Mouse (Mus musculus): ENCODE results near the gene Cdca3.

Cdca3 gene

DNA sequence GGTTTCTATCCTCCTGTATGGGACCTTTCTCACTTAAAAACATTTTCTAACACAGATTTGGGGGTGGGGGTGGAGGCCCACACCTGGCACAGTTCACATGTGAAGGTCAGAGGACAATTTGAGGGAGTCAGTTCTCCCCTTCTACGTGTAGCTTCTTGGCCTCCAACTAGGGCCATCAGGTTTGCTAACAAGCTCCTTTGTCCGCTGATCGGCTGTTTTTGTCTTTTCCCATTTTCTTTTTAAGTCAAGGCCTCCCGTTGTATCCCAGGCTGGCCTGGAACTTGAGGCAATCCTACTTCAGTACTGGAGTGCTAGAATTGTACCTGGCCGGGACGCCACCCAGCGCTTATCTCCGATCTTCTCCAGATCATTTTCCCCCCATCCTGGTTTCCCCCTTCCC, 2.3 kb downstream of the Cdca3 start:
- no peak for DNase-seq (ENCODE audit: low spot score)

DNA sequence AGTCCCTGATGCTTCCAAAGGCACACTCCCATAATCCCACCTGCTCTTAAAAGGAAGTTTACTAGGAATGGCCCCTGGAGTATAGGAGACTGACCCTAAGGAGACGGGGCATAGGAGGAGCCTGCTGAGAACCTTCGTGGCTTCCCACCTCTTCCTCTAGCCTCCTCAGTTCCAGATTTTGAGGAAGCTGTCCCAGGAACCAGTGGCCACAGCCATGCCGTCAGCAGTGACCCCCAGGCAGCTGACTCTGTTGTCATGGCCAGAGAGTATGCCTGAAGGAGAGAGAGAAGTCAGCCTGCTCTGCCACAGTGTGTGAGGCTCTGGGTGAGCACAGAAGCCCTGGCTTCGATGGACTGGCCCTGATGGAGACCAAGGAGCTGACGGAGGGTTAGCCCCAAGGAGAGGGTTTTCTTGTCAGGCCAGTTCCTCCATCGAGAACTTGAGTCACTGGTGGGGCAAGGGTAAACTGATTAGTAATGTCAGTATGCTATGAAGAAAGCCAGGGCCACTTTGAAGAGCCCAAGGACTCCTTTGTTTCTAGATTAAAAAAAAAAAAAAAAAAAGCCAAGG, 5.2 kb downstream of the Cdca3 start:
- DNase-seq (ENCODE audit: low spot score) = peak; percentile 50

DNA sequence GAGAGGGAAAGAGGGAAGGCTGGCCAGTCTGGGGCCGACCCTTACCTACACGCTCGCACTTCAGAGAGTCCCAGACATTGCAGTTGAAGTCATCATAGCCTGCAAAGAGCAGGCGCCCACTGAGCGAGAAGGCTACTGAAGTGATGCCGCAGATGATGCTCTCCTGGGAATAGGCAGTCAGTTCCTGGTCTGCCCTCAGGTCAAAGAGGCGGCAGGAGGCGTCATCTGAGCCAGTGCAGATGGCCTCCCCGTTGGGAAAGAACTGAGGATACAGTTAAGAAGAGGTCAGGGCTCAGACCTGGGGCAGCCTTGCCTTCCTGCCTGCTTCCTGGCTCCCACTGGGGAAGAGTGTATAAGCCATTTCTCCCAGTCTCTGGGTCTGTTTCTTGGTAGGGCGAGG, 6.2 kb downstream of the Cdca3 start:
- DNase-seq (ENCODE audit: low spot score) = no peak

DNA sequence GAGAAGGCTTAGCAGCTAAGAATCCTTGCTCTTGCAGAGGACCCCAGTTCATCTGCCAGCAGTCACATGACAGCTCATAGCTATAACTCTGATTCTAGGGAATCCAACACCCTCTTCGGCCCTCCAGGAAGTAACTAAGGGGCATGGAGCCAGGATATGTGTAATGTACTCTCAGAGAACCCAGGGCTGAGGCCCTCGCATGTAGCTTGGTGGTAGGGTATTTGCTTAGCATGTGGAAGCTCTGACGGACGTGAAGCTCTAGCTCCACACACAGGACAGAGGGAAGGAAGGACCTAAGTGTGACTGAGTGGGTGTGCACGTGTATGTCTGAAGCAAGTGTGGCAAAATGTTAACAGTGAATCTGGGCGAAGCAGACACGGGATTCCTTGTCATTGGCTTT, 7.1 kb downstream of the Cdca3 start:
- no peak for DNase-seq (ENCODE audit: low spot score)

DNA sequence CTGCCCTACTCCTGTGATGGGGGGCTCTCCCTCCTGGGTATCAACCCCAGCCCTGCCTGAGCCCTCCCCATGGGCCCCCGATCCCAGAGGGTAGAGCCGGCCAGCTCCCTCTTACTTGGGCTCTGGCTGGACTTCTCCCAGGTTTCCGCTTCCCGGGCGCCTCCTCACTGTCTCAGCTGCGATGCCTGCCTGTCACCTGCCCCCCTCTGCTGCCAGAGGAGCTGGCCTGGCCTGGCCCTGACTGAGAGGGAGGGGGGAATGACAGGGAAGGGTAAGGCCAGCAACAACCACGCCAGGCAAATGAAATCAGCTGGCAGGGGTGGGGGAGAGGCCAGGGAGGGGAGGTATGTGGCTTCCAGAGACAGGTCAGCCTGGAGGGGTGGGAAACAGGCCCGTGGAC, 10.5 kb downstream of the Cdca3 start:
- DNase-seq (ENCODE audit: low spot score) = no peak

DNA sequence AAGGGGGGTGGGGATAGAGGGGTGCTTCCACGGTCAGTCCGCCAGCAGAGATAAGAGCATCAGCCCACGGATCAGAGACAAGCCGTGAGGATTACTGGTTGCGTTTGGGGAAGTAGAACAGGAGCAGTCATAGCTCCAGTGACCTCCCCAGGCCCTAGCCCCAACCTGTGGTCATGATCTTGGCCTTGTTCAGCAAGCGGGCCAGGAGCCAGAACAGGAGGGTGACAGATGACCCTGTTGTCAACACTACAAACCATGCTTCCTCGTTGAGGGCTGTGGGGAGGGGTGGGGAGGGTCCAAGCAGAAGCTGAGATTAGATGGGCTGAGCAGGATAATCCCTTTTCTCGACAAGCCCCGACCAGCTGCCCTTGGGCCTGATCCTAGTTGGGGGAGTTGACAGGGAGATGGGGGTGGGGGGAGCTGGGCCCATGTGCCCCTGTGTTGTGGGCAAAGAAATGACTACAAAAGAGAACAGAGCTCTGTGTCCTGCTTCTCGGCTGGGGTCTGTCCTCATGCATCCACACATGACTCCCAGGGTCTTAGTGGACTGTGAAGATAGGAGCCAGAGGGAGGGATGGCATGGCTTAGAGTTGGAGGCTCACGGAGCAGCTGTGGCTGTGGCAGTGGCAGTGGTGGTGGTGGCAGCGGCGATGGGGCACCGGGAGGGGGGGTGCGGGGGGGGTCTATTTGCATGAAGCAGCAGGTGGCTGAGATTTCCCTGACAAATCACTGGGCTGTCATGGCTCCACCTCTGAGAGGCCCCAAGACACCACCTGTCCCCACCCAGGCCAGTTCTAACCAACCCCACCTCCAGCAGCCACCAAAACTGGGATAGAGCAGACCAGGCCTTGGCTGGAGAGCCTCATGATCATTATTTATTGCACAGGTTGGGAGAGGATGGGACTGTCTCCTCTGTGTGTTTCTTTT, 11.2 kb downstream of the Cdca3 start, which contains the start of gene Gnb3:
TSS of gene Gnb3 (minus strand) at position 35 of the 927 bp plus-strand sequence.
- no peak for DNase-seq (ENCODE audit: low spot score)

DNA sequence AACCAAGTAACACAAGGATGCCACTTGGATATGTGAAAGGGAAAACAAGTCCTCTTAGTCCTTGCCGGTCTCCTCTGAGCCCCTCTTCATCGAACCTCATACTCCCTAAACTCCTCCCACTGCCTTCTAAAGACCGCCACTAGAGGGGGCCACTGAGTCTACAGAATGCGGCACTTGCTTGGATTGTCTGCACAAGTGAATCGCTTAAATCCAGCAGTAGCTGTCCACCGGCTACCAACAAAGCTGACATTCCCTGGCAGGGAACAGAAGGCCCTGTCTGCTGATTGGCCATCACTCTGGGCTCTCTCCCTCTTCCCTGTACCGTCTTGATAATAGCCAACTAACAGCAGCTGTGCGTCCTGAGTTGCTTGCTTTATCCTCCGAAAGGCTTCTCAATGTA, 18.0 kb downstream of the Cdca3 start:
- peak; percentile 91 for DNase-seq (ENCODE audit: low spot score)

DNA sequence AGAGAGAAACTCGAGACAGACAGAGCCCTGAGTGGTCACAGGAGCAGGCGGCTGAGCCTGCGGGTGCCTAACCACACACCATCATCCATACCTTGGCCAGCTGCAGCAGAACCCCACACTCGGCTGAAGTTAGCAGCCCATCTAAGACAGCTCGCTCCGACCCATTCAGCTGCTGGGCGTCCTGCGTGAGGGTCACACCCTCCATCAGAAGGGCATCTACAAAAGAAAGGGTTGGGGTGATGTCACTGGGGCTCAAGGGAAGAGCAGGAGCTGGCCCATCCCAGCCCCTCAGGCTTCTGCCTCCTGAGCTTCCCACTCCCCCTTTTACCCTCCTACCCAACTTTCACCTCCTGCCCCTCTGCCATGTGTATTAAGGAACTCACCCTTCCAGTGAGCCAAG, 21.2 kb downstream of the Cdca3 start:
- no peak for DNase-seq (ENCODE audit: low spot score)

DNA sequence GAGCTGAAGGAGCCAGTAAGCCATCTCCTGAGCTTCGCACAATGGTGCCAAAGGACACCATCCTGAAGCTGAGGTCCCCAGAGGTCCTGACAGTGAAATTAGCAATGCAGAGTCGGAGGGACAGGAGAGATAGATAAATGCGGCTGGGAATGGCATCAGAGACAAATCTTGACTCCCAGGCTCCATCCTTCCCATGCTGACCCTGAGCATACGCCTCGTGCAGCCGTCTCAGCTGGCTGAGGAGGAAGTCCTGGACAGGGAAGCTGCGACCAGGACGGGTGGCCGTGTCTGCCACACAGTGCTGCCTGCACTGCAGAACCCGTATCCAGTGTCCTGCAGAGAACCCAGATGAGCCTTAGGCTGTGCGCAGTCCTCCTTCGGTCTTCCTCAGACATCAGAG, 25.3 kb downstream of the Cdca3 start:
- no peak for DNase-seq (ENCODE audit: low spot score)

DNA sequence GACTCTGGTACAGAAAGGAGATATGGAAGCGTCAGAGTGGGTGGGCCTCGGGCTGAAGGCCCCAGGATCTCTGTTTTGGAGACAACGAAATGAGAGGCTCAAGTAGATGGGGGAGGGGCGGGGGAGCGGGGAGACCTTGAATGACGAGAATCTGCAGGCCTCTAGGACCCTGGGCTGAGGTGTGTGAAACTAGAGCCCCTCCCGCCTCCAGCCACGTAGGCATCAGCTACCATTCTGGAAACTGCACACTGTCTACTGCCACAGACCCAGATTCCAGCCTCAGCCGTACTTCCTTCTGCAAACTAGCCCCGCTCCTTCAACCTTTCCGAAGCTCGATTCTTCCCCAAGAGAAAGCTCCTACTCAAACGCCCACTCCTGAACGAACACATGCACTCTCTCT, 27.0 kb downstream of the Cdca3 start:
- no peak for DNase-seq (ENCODE audit: low spot score)

DNA sequence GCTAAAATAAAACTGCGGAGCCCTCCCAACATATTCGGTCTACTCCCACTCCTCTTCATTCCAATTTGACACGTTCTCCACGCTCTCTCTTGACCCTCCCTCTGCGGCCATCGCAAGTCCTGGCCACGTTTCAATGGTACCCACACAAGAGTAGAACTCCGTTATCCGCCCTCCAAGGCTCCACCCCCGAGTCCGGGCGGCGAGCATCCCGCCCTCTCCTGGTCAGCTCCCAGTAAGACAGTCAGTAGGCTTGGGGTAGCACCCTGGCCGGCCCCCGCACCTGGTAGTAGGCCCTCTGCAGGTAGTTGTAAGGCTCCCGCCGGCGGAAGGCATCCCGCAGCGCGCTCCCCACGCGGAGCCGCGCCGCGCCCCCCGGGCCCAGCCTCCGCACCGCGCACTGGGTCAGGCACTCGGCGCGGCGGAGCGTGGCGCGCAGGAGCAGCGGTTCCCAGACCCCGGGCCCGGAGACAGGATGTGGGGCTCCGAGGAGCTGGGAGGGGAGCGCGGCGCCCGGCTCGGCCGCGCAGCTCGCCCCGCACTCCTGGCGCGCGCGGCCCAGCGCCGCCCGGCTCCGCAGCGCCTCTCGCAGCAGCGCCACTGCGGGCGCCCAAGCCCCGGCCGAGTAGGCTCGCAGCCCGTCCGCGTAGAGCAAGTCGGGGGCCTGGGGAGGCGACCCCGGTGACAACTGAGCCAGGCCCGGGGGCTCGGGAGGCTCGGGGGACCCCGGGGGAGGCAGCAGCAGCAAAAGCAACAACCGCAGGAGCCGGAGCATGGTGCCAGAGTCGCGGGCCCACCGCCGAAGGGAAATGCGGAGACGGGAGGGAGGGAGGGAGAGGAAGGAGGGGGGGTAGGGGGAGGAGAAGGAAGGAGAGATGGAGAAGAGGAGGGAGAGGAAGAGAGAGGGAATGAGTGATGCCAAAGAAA, 27.8 kb downstream of the Cdca3 start, which contains the start of gene P3h3:
TSS of gene P3h3 (minus strand) at position 837 of the 924 bp plus-strand sequence.
- DNase-seq (ENCODE audit: low spot score) = peak; percentile 82

DNA sequence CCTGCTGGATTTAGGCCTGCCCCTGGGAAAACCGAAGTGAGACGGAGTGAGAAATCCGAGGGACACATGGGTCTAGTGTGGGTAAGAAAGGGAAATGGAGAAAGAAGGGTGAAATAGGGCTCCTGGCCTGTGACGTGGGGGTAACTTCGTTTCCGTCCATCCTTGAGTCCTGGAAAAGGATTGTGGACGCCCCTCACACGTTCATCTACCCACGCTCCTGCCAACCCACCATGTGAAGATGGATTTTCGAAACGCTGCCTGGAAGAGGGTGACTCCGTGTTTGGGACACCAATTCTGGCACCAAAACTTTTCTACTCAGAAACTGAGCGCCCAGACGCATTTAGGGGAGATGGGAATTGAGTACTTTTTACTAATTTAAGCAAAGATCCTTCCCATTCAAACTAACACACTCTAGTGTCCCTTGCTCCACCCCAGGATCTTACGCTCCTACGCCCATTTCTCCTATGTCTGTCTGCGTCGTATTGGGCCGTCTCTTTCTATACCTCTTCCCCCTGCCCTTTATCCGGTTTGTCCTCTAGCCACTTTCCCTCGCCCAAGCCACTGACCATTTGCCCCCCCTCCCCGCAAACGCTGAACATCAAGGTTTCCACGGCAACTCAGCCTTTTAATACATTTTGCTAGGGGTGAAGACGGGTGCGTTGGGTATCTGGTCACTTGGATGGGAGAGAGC, 28.6 kb downstream of the Cdca3 start:
- no peak for DNase-seq (ENCODE audit: low spot score)

DNA sequence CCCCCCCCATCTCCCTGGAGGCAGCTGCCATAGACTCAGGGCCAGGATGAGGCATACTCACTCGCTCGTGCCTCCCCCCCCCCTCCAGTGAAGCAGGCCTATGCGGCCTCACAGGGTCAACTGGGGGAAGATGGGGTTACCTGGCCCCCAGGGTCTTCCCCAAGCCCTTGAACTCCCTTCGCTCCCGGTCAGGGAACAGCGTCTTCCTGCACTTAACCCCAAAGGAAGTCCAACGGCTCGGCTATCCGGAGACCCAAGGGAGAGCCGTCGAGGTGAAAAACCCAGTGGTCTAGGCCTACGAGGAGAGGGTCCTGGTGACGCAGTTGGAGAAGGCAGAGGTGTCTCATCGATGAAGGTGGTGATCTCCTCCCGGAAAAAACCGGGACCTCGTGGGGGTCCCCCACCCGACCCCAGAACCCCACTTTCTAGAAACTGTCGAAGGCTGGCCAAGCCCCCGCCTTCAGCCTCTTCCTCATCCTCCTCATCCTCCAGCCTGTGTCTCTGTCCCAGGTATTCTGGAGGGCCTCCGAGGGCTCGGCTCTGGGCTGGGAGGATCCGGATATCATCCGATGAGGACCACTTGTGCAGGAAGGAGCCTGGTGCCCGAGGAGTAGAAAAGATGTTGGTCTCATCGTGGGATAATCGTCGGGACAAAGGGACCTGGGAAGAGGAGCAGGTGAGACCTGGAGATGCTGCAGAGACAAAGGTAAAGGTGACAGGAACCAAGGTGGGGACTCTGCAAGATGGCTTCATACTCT, 29.4 kb downstream of the Cdca3 start:
- no peak for DNase-seq (ENCODE audit: low spot score)

DNA sequence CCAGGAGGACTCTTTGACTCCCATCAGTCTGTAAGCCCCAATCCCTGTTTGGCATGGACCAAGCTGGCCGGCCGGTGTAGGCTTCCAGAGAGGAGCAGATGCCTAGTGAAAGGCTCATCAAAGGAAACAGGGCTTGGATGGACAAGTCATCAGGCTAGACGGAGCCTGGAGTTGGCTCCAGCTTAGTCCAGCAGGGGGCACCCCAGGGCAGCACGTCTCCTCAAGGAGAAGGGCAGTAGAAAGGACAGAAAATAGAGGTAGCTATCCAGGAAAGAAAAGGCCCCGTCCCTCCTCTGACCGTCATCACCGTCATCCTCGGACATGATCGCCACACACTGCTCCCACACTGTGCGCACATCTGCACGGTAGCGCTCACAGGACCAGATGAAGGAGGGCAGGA, 30.4 kb downstream of the Cdca3 start:
- peak; percentile 90 for DNase-seq (ENCODE audit: low spot score)

DNA sequence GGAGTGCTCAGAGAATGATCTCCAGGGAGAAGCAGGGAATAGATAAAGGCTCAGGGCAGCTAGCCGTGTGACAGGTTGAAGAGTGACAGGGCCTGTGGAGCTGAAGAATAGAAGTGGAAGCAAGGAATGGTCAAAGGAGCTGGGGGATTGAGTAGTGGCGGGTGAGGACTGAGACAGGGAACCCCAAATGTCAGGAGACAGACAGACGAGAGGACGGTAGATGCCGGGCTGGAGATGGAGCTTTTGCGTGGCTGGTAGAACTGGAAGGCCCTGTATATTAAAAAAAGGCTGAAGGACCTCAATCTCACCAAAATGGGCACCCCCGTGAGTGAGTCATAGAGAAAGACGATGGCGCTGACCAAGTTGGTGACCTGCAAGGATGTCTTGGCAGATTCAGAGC, 31.2 kb downstream of the Cdca3 start:
- no peak for DNase-seq (ENCODE audit: low spot score)

DNA sequence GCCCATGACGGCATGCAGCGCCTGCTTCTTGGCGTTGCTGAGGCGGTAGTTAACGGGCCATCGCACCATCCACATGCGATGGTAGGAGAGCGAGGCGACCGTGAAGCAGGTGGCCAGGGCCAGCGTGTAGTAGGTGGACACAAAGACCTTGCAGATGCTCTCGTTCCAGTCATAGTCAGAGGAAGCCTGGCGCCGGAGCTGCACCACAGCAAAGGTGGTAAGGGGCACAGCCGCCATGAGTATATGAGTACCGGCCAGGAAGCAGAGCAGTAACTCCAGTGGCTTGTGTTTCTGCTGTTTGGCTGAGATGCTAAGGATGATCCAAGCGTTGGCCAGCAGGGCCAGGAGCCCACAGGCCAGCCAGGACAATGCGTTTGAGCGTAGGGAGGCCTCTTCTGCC, 31.9 kb downstream of the Cdca3 start:
- no peak for DNase-seq (ENCODE audit: low spot score)

DNA sequence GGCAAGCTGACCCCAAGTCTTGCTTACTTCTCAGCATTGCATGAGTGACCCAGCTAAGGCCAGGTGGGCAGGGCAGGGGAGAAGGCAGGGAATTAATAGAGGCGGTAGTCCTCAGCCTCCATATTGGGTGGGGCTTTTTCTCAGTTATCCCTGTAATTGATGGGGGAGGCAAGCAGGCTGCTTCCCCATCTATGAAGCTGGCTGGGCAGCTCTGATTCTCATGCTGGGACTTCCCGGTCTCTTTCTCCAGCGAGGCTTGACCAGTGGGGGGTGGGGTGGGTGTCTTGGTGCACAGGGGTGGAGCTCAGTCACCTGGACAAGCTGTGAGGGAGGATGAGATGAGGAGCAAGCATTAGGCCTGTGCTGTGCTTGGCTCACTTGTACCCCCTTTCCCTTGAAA, 32.5 kb downstream of the Cdca3 start:
- no peak for DNase-seq (ENCODE audit: low spot score)

DNA sequence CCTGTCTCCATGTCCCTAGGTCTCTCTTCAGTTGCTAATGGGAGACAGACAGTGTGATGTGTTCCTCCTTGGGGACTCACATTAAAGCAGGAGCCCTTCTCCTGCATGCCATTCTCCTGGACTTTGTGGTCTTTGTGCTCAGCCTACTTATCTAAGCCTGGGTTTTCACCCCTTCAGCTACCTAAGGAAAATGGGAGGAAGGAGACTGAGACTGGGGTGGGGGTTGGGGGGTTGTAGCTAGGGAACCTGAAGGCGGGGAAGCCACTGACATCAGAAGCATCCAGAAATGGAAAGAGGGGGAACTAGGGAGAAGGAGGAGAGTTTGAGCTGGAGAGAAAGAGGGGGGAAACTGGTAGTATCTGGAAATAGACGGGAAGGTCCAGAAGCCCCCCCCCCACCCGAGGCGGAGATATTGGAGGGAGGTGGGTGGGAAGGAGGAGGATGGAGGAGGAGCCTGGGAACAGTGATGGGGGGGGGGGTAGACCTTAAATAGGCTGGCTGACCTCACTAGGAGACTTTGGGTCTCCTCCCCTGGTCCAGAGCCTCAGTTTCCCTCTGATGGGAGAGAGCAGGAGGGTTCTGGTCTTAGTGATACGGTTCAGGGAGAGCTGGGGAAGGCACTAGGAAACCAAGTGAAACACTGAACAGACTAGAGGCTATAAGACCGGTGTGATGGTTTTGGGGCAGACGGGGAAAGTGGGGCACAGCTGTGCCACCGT, 33.2 kb downstream of the Cdca3 start:
- DNase-seq (ENCODE audit: low spot score) = no peak

DNA sequence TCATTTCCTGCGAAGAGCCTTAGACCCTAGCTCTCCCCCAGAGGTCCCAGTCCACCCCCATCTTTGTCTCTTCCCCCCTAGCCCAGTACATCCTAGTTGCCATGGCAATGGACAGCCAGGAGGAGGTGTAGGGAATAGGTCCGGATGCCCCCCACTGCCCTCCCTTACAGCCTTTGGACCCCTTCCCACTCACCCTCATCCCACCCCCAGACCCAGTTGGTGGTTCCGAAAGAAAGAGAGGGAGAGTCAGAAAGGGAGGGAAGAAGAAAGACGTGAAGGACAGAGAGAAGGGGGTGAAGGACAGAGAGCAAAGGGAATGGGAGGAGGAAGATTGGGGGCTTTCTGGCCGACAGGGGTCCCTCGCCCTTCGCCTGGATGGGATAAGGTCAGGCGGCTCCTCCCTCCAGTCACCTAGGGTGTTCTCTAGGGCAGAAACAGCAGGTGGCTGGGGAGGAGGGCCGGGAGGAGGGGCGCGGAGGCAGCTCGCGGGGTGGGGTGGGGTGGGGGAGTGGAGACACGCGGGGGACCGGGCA, 33.8 kb downstream of the Cdca3 start:
- no peak for DNase-seq (ENCODE audit: low spot score)

DNA sequence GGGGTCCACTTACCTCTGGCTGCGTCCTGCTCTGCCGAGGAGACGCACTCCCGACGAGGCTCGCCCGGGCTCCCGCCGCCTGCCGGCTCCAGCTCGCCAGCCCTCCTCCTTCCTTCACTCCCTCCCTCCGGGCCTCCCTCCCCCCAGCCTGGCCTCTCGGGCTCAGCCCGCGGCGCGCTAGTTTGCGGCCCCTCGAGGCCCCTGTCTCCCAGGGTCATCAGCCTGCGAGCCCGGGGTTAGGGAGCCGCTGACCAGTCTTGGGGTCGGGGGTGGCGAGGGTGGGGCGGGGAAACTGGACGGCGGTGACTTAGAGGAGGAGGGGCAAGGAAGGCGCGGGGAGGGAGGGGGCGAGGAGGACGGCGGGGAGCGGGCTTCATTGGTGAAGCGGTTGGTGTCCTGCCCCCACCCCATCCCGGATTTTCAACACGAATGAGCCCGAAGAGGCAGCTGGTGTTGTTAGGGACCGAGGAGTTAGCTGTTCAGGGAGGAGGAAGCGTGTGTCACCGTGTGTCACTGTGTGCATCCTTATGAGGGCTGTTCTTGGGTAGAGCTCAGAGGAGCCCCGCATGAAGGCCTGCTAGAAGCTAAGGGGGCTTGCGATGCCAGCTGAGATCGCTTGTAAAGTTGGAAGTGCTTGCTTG, 34.4 kb downstream of the Cdca3 start, which contains the start of gene Gpr162:
TSS of gene Gpr162 (minus strand) at position 326 of the 641 bp plus-strand sequence.
- peak; percentile 68 for DNase-seq (ENCODE audit: low spot score)

All from urinary bladder, postnatal 14 days (tissue).